Mouse (Mus musculus) forebrain, embryonic 10.5 days (tissue): Measurements from ENCODE around the gene Ramp2. TPM values are rescaled to one million over a fixed set of nuclear protein-coding genes. Genes with fewer than 3 reads are reported as not detected.

Experiments used
- DNase-seq: peaks from one replicate; pipeline ENCODE4 v3.0.0-alpha.2; 2017; ENCODE audit warnings: low spot score; ENCODE audit errors: extremely low spot score
- H3K27ac ChIP-seq: fragments of 300-500 bp; sonication (generic); 2 replicates; pipeline ENCODE4 v1.5.1; 2016; ENCODE audit warnings: mild to moderate bottlenecking
- H3K27me3 ChIP-seq: fragments of 300-500 bp; sonication (generic); 2 replicates; pipeline ENCODE4 v1.6.1; 2016; ENCODE audit warnings: mild to moderate bottlenecking; ENCODE audit not compliant: poor library complexity, severe bottlenecking
- H3K36me3 ChIP-seq: fragments of 300-500 bp; sonication (generic); replicated peaks from 2 replicates; pipeline ENCODE4 v1.6.1; 2016; ENCODE audit warnings: mild to moderate bottlenecking, moderate library complexity
- H3K4me1 ChIP-seq: fragments of 300-500 bp; sonication (generic); 2 replicates; pipeline ENCODE4 v1.6.1; 2016
- H3K4me3 ChIP-seq: fragments of 300-500 bp; sonication (generic); 2 replicates; pipeline ENCODE4 v1.5.1; 2016; ENCODE audit warnings: mild to moderate bottlenecking, moderate library complexity
- H3K9me3 ChIP-seq: fragments of 300-500 bp; sonication (generic); 2 replicates; pipeline ENCODE4 v1.6.1; 2016; ENCODE audit warnings: mild to moderate bottlenecking, moderate library complexity
- WGBS: fragments of 180-500 bp; shearing (Covaris S2); methylation state at CpG from one replicate; pipeline ENCODE4 v1.1.7; 2016; 5-methylcytosine and 5-hydroxymethylcytosine counted together
- polyA plus RNA-seq: library from polyadenylated mRNA; unstranded; fragments of >200 nt; fragmentation: Nextera tagmentation; extraction: Ambion mirVana; gene quantifications from 2 replicates; pipeline ENCODE4 v1.2.1, GENCODE M21; 2016

The Ramp2 gene
- polyA plus RNA-seq, 1 experiment from 2014 or later = 54.8 TPM

GRCm38 (mm10) chr11:101263138-101263988 is 17.5 kb downstream of the Ramp2 start:
- Histone ChIP-seq H3K4me3 (peak overlapping the region; percentile 67), H3K4me1 (peaks cover 70% of the 10 kb centered on the region), H3K27me3 (peaks cover 76% of the 10 kb centered on the region), H3K36me3 (peaks cover 10% of the 10 kb centered on the region; the same call in 1 of the 2 replicates), H3K9me3 (no peaks in the 10 kb centered on the region), H3K27ac (no peak overlapping the region)
- DNase-seq = no peak
- 2% methylated on average over 32 of the region's 32 CpGs for WGBS

GRCm38 (mm10) chr11:101263989-101264280 is 18.1 kb downstream of the Ramp2 start:
- Histone ChIP-seq H3K4me1 (peaks cover 70% of the 10 kb centered on the region), H3K27ac (no peak overlapping the region), H3K9me3 (no peaks in the 10 kb centered on the region), H3K4me3 (peak overlapping the region; percentile 67), H3K36me3 (peaks cover 4% of the 10 kb centered on the region; the same call in 1 of the 2 replicates), H3K27me3 (peaks cover 82% of the 10 kb centered on the region)
- no peak for DNase-seq
- 4% methylated on average over 3 of the region's 3 CpGs for WGBS

GRCm38 (mm10) chr11:101264954-101265471 is 19.2 kb downstream of the Ramp2 start:
- peak overlapping the region; percentile 42 for H3K4me3 ChIP-seq
- H3K9me3 ChIP-seq = no peaks in the 10 kb centered on the region
- peaks cover 92% of the 10 kb centered on the region for H3K27me3 ChIP-seq
- 2% methylated on average over 31 of the region's 31 CpGs for WGBS
- H3K36me3 ChIP-seq = no peaks in the 10 kb centered on the region
- H3K4me1 ChIP-seq = peaks cover 68% of the 10 kb centered on the region
- H3K27ac ChIP-seq = 0 out of 2 replicates have a peak overlapping the region, but pooled peaks have one; percentile 3
- no peak for DNase-seq

GRCm38 (mm10) chr11:101265906-101266305 is 20.1 kb downstream of the Ramp2 start:
- WGBS = 16% methylated on average over 6 of the region's 6 CpGs
- Histone ChIP-seq H3K27me3 (peaks cover 95% of the 10 kb centered on the region), H3K27ac (no peak overlapping the region), H3K4me1 (peaks cover 60% of the 10 kb centered on the region), H3K36me3 (no peaks in the 10 kb centered on the region), H3K4me3 (peak overlapping the region; percentile 42), H3K9me3 (no peaks in the 10 kb centered on the region)
- DNase-seq = no peak

- no peak for DNase-seq
- H3K4me1 ChIP-seq = peaks cover 25% of the 10 kb centered on the region
- H3K4me3 ChIP-seq = no peak overlapping the region
- peaks cover 57% of the 10 kb centered on the region for H3K27me3 ChIP-seq
- no peaks in the 10 kb centered on the region for H3K36me3 ChIP-seq
- WGBS = 45% methylated on average over 10 of the region's 10 CpGs
- no peak overlapping the region for H3K27ac ChIP-seq
- H3K9me3 ChIP-seq = no peaks in the 10 kb centered on the region
These were observed 23.8 kb downstream of the Ramp2 start for GRCm38 (mm10) chr11:101269577-101270116.

GRCm38 (mm10) chr11:101272446-101272845 is 26.6 kb downstream of the Ramp2 start:
- 92% methylated on average over 3 of the region's 3 CpGs for WGBS
- Histone ChIP-seq H3K27ac (no peak overlapping the region), H3K27me3 (peaks cover 55% of the 10 kb centered on the region), H3K9me3 (no peaks in the 10 kb centered on the region), H3K4me1 (peaks cover 28% of the 10 kb centered on the region), H3K36me3 (peaks cover 16% of the 10 kb centered on the region), H3K4me3 (no peak overlapping the region)
- no peak for DNase-seq

GRCm38 (mm10) chr11:101275309-101275708 is 29.5 kb downstream of the Ramp2 start:
- WGBS = 76% methylated on average over 4 of the region's 4 CpGs
- Histone ChIP-seq H3K27me3 (peaks cover 43% of the 10 kb centered on the region), H3K27ac (peak overlapping the region; percentile 51; the same call in 1 of the 2 replicates), H3K4me3 (no peak overlapping the region), H3K36me3 (peaks cover 18% of the 10 kb centered on the region), H3K4me1 (peaks cover 36% of the 10 kb centered on the region), H3K9me3 (no peaks in the 10 kb centered on the region)
- no peak for DNase-seq

GRCm38 (mm10) chr11:101276319-101277070 is 30.7 kb downstream of the Ramp2 start:
- 29% methylated on average over 27 of the region's 27 CpGs for WGBS
- H3K4me3 ChIP-seq = peak overlapping the region; percentile 89
- H3K27ac ChIP-seq = 0 out of 2 replicates have a peak overlapping the region, but pooled peaks have one; percentile 35
- no peaks in the 10 kb centered on the region for H3K9me3 ChIP-seq
- peaks cover 18% of the 10 kb centered on the region for H3K36me3 ChIP-seq
- H3K27me3 ChIP-seq = peaks cover 54% of the 10 kb centered on the region
- no peak for DNase-seq
- H3K4me1 ChIP-seq = peaks cover 36% of the 10 kb centered on the region

GRCm38 (mm10) chr11:101277381-101278222 is 31.8 kb downstream of the Ramp2 start:
- H3K4me1 ChIP-seq = peaks cover 39% of the 10 kb centered on the region
- H3K4me3 ChIP-seq = peak overlapping the region; percentile 89
- no peaks in the 10 kb centered on the region for H3K9me3 ChIP-seq
- peaks cover 59% of the 10 kb centered on the region for H3K27me3 ChIP-seq
- no peak for DNase-seq
- WGBS = 83% methylated on average over 12 of the region's 12 CpGs
- H3K36me3 ChIP-seq = peaks cover 18% of the 10 kb centered on the region
- peak overlapping the region; percentile 89 for H3K27ac ChIP-seq

GRCm38 (mm10) chr11:101278223-101279192 is 32.7 kb downstream of the Ramp2 start, which contains the start of the genes Cntd1 and Coa3:
TSS of gene Cntd1 (plus strand) at chr11:101279012.
TSS of gene Coa3 (minus strand) at chr11:101279114.
- H3K36me3 ChIP-seq = peaks cover 18% of the 10 kb centered on the region
- H3K4me3 ChIP-seq = peak within 1 kb of the TSS; percentile 89
- 12% methylated on average over 45 of the region's 45 CpGs for WGBS
- H3K27me3 ChIP-seq = peaks cover 62% of the 10 kb centered on the region
- H3K27ac ChIP-seq = peak within 1 kb of the TSS; percentile 89
- H3K4me1 ChIP-seq = peaks cover 48% of the 10 kb centered on the region
- DNase-seq = peak; percentile 89
- H3K9me3 ChIP-seq = no peaks in the 10 kb centered on the region

- Histone ChIP-seq H3K4me3 (peak overlapping the region; percentile 89), H3K4me1 (peaks cover 54% of the 10 kb centered on the region), H3K36me3 (peaks cover 18% of the 10 kb centered on the region), H3K9me3 (no peaks in the 10 kb centered on the region), H3K27ac (peak overlapping the region; percentile 89), H3K27me3 (peaks cover 66% of the 10 kb centered on the region)
- no peak for DNase-seq
- WGBS = 63% methylated on average over 14 of the region's 14 CpGs
These were observed 33.4 kb downstream of the Ramp2 start for GRCm38 (mm10) chr11:101279193-101279569.
